Mouse (Mus musculus): ENCODE data around the gene Gm20458. TPM values are rescaled to one million over a fixed set of nuclear protein-coding genes. Genes with fewer than 3 reads are reported as not detected.

The Gm20458 gene
- total RNA-seq, 2 experiments from 2014 or later = 3.3 TPM; not detected in 1

DNA sequence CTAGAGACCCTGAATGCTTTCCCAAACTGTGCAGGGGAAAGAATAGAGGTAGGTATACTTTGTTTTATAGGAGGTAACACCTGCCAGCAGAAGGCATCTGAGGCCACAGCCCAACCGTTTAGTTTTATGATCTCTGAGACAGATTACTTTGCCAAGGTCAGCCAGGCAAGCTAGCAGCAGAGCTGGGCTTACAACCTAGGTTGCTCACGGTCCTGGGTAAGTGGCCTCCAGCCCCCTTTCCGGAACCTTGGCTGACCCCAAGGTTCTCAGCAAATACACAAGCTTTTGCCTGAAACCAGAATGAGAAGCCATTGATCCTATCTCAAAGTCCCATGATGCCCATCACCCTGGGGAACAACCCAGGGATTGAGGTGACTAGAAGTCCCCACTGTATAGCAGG, 26.1 kb upstream of the Gm20458 start:
- no peak for DNase-seq

DNA sequence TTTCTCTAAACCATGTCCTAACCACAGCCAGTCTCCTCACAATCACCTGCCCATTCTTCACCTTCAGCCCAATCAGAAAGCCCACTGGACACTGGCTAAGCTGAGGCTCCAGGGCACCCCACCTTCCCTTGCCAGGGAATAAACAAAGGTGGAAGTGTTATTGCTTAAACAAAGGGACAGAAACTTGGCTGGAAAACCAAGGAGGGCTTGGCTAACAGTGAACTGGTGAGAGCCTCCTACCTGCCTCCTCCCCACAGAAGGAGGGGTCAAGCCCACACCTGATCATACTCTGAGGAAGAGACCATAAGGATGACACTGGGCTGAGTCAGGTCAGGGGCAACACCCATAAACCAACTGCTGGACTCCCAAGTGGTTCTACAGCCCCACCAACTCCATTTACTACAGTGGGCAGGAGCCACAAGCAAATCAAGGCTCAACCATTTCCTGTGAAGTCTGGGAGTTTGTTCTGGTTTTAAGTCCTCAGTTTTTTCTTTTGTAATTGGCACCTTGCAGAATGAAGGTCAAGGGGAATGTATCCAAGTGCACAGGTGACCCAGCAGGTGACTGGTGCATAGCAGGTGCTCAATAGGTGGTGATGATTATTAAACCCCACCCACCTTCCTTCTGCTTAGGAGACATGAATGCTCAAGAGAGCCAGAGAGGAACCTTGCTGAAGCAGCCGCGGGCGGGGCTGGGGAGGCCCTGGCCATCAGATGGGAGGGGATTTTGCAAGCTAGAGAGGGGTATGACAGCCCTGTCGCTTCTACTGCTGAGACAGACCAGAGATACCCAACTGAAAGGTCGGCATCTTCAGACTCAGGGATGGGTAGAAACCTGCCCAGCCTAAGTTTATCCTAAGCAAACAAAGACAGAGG, 25.3 kb upstream of the Gm20458 start:
- no peak for DNase-seq

DNA sequence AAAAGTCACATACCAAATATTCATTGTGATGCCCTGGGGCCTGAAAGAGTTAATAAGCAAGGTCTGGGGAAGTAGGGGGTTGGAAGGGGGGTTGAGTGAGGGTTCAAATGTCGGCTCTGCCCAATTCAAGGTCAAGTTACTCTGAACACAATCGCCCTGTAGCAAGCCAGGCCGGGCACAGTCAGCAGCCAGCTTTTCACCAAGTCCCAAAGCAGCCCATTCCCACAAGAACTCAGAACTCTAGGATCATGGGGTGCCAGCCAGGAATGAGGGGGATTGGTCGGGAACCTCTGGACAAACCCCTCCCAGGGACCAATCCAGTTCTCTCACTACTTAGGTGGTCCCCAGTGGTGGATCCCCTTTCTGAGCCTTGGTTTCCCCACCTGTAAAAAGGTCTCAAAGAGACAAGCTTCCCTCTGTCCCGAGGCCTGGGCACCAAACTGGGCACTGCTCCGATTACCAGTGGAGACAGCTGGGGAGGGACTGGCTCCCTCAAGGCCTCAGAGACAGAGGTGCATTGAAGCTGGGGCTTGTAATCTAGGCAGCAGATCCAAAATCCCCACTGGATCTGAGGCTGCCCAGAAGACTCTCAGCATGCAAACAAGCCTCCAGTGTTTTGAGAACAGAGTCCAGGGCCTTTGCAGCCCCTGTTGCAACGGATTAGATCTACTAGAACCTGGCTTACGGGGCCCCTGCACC, 24.4 kb upstream of the Gm20458 start:
- no peak for DNase-seq

DNA sequence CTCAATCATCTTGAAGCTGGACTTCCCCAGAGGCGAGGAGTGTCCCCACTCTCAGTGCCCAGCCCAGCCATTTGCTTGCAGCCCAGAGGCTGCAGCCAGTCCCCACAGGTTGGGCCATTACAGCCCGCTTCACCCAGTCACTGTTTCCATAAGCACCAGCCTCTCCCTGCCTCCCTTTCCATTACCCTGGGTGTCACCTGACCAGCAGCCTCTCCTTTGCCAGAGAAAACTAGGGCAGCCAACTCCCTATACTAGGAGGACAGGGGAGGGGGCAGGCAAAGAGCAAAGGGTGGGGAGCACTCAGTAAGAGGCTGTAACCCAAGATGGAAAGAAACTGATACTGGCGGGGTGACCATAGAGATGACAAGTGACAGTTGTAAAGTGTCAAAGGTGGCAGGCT, 23.8 kb upstream of the Gm20458 start:
- DNase-seq = no peak

DNA sequence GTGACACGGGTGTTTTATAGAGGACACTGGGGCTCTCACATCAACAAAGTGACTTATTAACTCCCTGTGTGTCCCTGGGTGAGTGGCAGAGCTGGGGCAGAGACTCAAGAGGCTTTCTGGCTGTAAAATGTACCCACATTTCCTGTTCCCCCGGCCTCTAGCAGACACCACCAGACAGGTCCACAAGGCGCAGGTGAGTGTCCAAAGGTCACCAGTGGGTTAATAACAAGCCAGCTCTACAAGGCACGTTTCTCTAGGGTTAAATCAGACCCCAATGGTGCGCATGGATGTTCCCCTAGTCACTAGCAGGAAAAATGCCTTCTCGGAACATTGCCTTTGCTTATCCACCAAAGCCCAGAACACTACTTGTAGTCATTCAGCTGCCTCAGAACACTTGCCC, 23.1 kb upstream of the Gm20458 start:
- no peak for DNase-seq

DNA sequence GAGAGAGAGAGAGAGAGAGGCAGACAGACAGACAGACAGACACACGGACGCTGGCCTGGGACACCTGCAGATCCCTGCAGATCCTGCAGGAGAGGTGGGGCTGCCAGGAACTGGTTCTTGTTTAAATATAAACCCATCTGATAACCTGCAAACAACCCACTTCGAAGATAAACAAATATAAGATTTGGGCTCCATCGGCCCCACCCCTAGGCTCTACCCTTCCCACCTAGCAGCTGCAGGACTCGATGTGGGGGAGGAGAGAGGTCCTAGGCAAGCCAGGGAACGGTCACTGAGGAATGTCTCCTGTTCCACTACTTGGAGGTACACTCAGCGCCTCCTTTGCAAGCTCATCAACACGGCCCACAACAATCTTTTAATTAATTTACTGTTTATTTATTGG, 22.5 kb upstream of the Gm20458 start:
- DNase-seq = no peak

DNA sequence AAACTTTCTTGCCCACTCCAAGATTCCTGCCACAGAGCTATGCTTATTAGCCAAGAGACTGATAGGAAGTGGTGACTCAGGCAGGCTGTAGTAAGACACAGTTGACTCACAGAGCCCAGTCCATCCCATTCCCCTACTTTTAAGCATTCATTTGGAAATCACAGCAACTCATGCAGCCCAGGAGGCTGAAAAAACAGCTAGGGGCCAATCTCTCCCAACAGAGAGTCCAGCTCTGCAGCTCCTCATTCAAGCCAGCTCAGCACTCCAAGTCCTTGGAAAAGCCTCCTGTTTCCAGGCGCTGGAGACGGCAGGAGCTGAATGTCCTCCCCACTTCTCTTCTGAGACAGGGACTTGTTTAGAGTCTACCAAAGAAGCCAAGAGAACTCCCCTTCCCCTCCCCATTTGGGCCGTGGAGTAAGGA, 21.8 kb upstream of the Gm20458 start:
- no peak for DNase-seq

DNA sequence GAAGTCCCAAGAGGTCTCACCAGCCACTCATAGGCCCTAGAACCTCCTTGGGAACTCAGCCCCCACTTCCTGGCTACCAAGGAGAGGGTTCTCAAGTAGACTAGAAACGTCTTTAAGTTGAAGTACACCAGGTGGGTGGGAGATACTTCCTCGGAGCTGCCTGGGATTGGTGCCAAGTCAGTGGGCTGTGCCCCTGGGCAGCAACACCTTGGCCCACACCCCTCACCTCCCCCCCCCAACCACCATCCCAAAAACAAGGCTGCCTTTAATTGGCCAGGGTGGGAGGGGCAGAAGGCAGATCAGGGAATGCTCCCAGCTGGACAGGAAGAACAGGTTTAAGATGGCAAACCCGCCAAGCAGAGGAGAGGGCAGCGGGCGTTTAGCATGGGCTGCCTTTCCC, 20.5 kb upstream of the Gm20458 start:
- DNase-seq = no peak

DNA sequence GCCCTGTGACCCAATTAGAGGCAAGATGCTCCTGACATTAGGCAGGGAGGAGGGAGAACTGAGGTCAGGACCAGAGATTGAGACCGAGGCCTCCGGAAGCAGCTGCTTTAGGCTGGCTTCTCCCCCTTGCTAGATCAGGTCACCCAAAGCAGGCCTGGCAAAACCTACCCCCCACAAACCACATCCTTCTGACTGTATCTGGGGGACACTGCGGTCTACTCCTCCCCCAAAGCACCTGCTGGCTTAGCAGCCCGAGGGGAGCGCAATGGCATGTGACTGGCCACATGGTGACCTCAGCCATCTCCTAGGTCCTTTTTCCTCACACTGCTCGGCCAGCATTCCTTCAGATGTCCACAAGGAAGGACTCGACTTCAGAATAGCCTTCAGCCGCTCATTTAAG, 19.6 kb upstream of the Gm20458 start:
- DNase-seq = no peak

DNA sequence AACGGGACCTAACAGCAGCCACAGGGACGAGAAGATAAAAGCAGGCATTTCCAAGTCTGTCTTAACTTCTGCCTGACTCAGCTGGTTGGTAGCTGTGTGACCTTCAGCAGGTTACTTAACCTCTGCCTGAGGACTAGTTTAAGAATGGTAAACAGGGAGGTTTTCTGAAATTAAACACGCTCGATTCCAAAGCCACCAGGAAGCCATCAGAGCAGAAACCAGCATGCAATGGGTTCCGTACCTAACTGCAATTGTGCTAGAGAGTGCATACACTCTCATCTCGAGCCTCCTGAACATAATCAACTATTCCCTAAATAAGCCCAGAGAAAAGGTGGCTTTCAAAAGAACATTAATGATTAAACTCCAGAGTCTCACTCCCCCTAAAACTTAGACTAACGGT, 19.0 kb upstream of the Gm20458 start:
- DNase-seq = no peak

DNA sequence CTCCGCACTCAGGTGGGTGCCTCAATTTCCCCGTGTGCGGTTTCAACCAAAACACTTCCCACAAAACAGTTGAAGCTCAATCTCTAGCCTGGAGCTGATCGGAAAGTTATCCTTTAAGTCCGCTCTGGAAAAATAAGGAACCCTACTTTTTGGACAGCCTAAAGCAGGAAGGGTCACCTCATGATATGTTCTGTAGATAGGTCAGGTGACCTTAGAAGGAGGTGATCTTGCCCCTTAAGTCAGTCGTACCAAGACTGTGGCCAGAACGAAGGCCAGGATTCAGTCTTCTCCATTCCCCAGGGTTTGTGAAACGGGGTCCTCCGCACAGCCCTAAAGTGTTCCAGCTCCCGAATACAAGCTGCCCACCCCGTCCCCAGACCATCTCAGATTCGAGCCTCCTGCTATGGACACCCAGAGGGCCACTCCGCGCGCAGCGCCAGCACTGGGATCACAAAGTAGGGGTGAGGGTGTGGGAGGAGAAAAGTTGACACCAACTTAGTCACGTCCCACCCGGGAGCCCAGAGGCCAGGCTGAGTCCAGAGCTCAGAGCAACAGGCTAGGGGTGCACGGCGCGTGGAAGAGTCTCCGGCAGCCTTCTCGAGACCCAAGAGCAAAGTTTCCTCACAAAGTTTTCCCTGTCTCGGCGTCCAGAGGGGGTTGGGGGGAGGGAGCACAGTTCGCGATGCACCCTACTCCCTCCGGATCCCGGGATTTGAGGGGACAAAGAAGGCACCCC, 18.3 kb upstream of the Gm20458 start:
- peak; percentile 59 for DNase-seq

DNA sequence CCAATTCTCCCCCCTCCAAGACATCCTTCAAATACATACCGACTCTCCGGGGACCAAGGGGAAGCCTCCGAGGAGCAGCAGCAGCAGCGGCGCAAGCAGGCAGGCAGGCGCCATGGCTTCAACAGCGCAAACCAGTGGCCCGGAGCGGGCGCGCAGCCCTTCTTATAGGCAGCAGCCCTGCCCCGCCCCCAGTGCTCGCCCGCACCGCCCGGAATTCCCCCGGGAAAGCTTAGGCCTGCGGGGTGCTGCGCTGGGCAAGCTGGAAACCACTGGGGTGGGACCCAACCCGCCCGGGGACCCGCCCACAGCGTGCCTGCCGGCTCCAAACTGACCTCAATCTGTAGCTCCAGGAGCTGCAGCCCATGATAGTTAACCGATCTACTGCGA, 17.7 kb upstream of the Gm20458 start:
- peak; percentile 89 for DNase-seq

DNA sequence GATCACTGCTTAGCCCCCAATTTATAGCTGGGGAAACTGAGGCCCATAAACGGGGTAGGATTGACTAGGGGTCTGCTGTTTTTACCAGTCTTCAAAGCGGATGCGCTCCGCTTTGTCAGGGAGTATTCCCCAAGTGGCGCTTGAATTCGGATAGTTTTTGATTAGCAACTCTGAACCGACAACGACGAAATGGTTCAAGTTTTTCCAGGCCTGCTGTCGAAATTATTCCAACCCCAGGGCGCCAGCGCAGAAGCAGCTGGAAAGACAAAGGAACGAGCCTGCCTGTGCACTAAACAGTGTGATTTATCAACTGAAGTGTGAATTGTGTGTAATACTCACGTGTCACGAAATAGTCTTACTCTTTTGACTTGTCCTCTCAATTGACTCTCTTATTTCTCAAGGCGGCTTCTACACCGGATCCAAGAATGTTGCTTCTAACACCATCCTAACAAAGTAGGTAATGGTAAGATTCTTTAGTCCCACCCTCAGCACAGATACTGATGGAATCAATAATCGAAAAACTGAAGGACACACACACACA, 17.2 kb upstream of the Gm20458 start, which contains the start of gene Sdc4:
Gene Sdc4 (minus strand): TSS at position 428 of the 541 bp plus-strand sequence.
- no peak for DNase-seq

DNA sequence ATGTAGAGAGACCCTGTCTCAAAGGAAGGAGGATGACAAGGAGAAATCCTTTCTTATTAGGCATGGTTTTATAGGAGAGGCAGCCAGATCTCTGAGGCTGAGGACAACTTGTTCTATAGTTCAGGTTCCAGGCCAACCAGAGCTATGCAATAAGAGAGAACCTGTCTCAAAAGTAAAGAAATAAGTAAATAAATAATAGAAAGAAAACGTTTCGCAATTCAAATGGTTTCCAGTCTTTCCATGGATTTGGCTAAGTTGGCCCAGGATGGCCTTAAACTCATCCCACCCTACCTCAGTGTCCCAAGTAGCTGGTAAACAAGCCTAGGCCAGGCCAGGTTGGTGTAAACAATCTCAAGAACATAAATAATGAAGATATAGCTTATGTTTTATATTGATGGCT, 16.1 kb upstream of the Gm20458 start:
- DNase-seq = no peak

DNA sequence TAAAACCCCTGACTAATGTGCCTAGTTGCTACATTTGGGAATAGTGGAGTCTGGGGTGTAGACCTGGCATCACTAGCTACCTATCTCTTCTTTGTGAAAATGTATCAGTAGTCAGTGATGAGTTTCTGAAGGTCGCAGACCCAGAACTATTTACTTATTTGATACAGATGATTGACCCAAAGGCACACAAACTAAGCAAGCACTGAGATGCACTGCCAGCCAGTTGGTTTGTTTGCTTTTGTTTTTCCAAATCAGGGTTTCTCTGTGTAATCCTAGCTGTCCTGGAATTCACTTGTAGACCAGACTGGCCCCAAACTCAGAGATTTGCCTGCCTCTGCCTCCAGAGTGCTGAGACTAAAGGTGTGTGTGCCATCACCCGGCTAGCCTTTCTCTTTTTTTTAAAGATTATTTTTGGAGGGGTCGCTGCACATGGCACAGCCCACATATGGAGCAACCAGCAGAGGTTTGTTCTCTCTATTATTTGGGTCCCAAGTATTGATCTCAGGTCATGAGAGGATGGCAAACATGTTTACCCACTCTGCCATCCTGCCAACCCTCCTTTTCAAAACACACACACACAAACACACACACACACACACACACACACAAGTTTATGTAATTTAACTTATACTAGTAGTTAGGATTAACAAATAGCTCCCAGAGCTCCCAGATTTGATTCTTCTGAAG, 15.2 kb upstream of the Gm20458 start:
- DNase-seq = no peak

DNA sequence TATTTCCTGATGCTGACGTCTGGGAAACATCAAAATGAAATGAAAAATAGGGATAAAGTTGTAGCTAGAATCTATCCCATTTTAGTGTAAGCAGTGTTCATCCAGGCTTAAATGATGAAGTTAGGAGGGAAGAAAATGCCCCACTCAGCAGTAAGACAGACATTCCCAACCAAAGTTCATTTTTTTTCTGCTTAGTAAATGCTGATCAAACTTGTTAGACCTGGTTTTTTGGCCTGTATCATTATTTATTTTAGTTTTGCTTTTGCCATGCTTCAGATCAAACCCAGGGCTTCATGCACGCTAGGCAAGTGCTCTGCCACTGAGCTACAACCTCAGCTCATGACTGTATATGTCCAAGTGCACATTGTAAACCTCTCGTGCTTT, 14.7 kb upstream of the Gm20458 start:
- DNase-seq = no peak

DNA sequence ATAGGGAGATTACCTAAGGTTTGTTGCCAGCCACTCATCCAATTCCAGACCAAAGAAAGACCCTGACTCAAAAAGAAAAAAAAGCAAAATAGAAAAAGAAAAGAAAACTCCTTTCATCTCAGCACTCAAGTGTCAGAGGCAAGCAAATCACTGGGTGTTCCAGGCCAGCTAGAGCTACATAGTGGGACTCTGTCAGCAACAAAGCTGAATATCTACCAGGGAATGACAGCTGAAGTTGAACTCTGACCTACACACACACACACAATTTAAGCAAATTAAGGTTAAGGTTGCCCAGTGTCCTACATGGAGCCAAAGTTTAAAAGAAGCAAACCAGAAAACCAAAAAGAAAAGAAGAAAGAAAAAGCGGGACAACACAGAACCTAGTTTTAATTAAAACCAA, 12.6 kb upstream of the Gm20458 start:
- DNase-seq = no peak

DNA sequence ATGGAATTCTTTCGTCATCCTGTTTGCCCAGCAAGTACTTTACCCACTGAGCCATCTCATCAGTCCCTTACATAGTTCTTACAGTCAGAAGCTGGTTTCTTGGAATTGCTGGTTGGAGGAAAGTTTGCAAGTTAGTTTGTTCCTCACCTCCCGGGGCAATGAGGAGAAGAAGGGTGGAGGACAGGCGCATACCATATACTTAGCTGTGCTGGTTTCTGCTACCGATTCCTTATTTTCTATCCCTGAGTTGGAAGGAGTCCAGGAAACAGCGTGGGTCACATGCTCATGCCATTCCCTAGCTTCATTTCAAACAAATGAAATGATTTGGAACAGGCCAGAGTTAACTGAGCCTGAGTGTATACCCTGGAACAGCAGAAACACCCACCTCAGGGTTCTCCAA, 11.8 kb upstream of the Gm20458 start:
- no peak for DNase-seq

DNA sequence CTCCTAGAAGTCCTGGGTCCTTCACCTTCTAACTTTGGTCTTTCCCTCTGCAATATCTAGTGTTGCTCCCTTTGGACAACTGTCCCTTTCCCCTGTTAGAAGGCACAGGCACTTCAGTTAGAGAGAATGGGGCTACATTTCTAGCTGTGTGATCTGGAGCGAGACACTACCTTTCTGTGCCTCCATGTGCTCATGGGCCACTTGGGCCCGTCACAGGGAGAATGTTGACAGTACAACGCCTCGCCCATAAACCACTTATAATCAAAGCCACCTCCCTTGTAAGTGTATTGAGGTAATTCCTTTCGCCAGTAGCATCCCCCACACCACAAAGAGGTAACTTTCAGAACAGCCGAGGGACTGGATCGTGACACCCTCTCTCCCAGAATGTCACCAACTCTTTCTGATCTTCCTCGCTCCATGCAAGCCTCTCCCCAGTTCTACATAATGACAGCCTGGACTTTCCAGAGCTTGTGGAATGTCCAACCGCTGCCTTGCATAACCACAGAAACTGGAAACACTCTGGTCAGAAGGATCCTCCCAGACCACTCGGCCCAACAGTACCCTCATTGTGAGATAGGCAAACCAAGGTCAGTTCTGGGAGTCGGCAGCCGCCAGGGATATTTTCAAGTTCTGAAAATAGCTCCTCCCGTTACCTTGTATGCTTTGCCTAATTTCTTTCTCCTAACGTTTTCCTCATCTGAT, 11.3 kb upstream of the Gm20458 start:
- DNase-seq = no peak

DNA sequence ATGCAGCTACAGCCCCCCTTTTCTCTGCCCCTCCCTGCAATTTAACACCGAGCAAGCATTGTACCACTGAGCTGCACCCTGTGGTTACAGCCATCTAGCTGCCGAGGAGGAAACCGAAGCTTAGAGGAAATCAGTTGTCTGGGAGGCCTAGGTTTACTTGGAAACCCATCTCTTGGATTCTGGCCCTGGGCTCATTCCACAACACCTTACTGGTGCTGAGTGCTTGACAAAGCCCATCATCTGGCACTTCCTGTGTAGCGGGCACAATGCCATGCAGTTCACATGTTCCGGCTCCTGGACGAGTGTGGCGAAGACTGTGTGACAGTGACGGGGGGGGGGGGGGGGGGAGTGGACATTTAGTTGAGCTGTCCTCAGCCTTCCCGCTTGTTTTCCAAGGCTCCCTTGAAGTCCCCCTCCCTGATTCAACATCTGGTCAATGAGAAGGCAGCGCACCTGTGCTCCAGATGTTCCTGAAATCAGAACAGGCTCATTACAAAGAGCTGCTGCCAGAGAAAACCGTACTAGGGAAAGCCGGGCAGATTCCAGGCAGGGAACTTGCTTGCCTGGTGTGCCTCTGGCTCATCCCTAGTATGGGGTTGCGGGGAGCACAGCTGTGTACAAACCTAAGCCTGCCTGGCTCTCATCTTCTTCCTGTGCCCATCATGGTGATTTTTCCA, 8.6 kb upstream of the Gm20458 start:
- no peak for DNase-seq
